Mouse (Mus musculus) stomach, postnatal 0 days (tissue): ENCODE data around the gene Gm28047.

ENCODE experiments used
- CTCF ChIP-seq: IDR thresholded peaks from 2 replicates; pipeline ENCODE4 v1.5.1; 2016; ENCODE audit warnings: antibody characterized with exemption, low read depth, mild to moderate bottlenecking, moderate library complexity
- EP300 ChIP-seq: optimal IDR thresholded peaks from 2 replicates; pipeline ENCODE3; 2016; ENCODE audit warnings: antibody characterized with exemption

DNA sequence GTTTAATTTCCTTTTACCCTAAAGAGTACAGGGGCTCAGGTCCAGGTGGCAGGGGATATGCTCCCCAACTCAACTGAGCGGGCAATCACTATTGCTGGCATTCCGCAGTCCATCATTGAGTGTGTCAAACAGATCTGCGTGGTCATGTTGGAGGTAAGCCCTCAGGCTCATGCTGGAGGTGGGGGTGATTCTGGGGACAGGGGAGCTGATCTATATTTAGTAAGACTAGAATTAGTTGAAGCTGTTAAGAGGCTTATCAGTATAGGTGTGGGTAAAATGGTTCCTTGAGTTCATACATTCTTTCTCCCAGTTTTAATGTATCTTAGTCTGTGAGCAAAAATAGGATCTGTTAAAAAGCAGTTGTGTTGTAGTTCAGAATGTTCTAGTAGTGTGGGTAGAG, 141.7 kb downstream of the Gm28047 start:
- TF ChIP-seq CTCF (no peak), EP300 (no peak)
